Mouse (Mus musculus) cortical plate, adult 2 months (tissue): Measurements from ENCODE around the gene Sf3b6.

Experiments used
- CTCF ChIP-seq: fragments of 200-500 bp; IDR thresholded peaks from 2 replicates; pipeline ENCODE4 v1.5.1; 2011; ENCODE audit warnings: mild to moderate bottlenecking, control low read depth, low read length; ENCODE audit not compliant: insufficient read depth; ENCODE audit errors: extremely low read depth
- POLR2A ChIP-seq: fragments of 200-500 bp; IDR thresholded peaks from 2 replicates; pipeline ENCODE4 v1.6.1; 2011; ENCODE audit warnings: mild to moderate bottlenecking, low read length, control low read depth; ENCODE audit not compliant: insufficient read depth; ENCODE audit errors: extremely low read depth

GRCm38 (mm10) chr12:4873531-4873930 lies 56.2 kb downstream of the Sf3b6 start:
- TF ChIP-seq POLR2A (no peak), CTCF (no peak)
